Mouse (Mus musculus) central nervous system, embryonic 14 days (tissue): ENCODE measurements around the gene Ankrd34c. TPM values are rescaled to one million over a fixed set of nuclear protein-coding genes. Genes with fewer than 3 reads are reported as not detected.

Source experiments
- polyA plus RNA-seq: library from polyadenylated mRNA; depleted of rRNA; stranded (reverse); fragments of >200 nt; gene quantifications from 2 replicates; pipeline ENCODE4 v1.2.3, GENCODE M21; 2012; rRNA removed

Gene Ankrd34c
- polyA plus RNA-seq = 0.06 and 0.08 TPM in 2 replicates

GRCm38 (mm10) chr9:89738295-89738694 lies at the start of gene Ankrd34c:
Ankrd34c (minus strand) TSS chr9:89738475.

GRCm38 (mm10) chr9:89704265-89705196 lies 33.7 kb downstream of the Ankrd34c start, which contains the start of gene Tmed3:
Tmed3 (minus strand) TSS chr9:89705068.

Other genes starting within 250 kb of the Ankrd34c start
- gene Minar1, start 115.3 kb downstream of the Ankrd34c start, polyA plus RNA-seq = 1.3 and 1.4 TPM in 2 replicates
- 34.2 and 49.3 TPM in 2 replicates for gene Tmed3, start 33.4 kb downstream of the Ankrd34c start, polyA plus RNA-seq
- gene Rasgrf1, start 171.4 kb upstream of the Ankrd34c start, polyA plus RNA-seq = 4.0 and 5.4 TPM in 2 replicates